Mouse (Mus musculus): ENCODE results near the gene Clip4.

- TF ChIP-seq SIN3A (IDR thresholded peaks at IDR 0.05; ENCODE audit: low read length) (no peak), POLR2A (IDR thresholded peaks at IDR 0.05; ENCODE audit: low read depth, low read length) (no peak), CTCF (conservative IDR thresholded peaks at IDR 0.05 in 1 of 2, IDR thresholded peaks at IDR 0.05 in 1 of 2; ENCODE audit: low read depth in 2 of 2, low read length in 2 of 2) (no peak), ZNF384 (IDR thresholded peaks at IDR 0.05; ENCODE audit: low read depth, low read length) (no peak), MEF2A (IDR thresholded peaks at IDR 0.05; ENCODE audit: borderline replicate concordance, low read depth, low read length) (no peak), CHD2 (IDR thresholded peaks at IDR 0.05; ENCODE audit: low read length) (no peak), MXI1 (IDR thresholded peaks at IDR 0.05; ENCODE audit: low read depth, low read length) (no peak)
Observed at GRCm38 (mm10) chr17:71864039-71864438, 95.8 kb downstream of the Clip4 start.

Data from CH12.LX (cell line).